Comparison of ENCODE assay signal across 9 mouse cellular contexts in the genomic region with DNA sequence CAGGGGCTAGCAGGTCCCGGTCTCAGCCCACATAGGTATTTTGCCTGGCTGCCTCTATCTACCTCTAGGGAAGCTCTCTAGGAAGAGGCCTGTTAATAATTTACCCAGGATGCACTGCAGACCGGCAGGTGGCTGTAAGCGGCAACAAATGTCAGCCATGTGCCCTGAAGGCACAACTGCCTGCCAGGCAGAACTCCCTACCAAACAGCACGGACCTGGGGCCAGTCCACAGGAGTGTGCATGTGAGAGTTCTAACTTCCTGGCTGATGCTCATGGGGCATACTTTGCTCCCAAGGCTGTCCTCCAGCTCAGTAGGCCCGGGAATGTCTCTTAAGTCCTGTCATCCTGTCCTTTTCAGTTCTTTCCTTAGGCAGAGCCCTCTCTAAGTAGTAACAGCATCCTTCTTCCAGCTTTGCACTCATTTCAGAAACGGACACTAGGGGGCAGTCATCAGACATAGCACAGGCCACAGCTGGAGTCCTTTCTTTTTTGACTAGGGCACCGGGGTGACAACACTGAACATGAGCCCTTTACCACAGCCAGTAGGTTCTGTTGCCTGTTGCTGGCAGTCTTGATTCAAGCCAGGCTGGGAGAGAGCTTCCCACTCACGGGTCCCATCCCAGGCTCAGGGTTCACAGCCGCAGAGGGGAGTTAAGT.
DNase-seq lines count a peak whose midpoint lies in the region; ATAC-seq and TF ChIP-seq lines count a peak whose summit lies in the region.
"Had no signal": no experiment of that assay in that cellular context is flagged by ENCODE, and none has a peak within 500 bp of the region (broad histone marks: within the 10 kb centered on the region; RNA-seq: fewer than 3 reads in every experiment).

No protein-coding gene starts in this region.

- H3K27ac ChIP-seq in embryonic facial prominence, embryonic 10.5 days (replicated peaks) = no peak overlapping the region
- no peak overlapping the region for H3K27ac ChIP-seq in kidney, embryonic 15.5 days
- no peak overlapping the region for H3K27ac ChIP-seq in limb, embryonic 14.5 days (replicated peaks; ENCODE audit: low read depth, low read length)
- H3K27ac ChIP-seq in stomach, embryonic 15.5 days = no peak overlapping the region
- H3K27ac ChIP-seq: embryonic facial prominence, embryonic 12.5 days had no signal

- DNase-seq in A20 (ENCODE audit: low read depth, low spot score) = peak; percentile 71
- DNase-seq in adrenal gland, postnatal 14 days = peak; percentile 87
- DNase-seq in embryonic facial prominence, embryonic 10.5 days (ENCODE audit: low spot score) = peak; percentile 83
- peak; percentile 56 to 75 for DNase-seq in heart, adult 9 months (ENCODE audit: low spot score in 2 of 2)
- DNase-seq in limb, embryonic 14.5 days (ENCODE audit: low spot score) = peak; percentile 86
- DNase-seq in neural tube, embryonic 10.5 days (ENCODE audit: extremely low spot score, low spot score) = peak; percentile 81

- no peaks in the 10 kb centered on the region for H3K36me3 ChIP-seq in embryonic facial prominence, embryonic 10.5 days (replicated peaks)
- no peaks in the 10 kb centered on the region for H3K36me3 ChIP-seq in kidney, embryonic 15.5 days
- no peaks in the 10 kb centered on the region for H3K36me3 ChIP-seq in limb, embryonic 14.5 days (ENCODE audit: control insufficient read depth, insufficient read depth, low read length)
- no peaks in the 10 kb centered on the region for H3K36me3 ChIP-seq in stomach, embryonic 15.5 days
- H3K36me3 ChIP-seq: embryonic facial prominence, embryonic 12.5 days had no signal

- peaks cover 28% of the 10 kb centered on the region for H3K4me1 ChIP-seq in embryonic facial prominence, embryonic 10.5 days
- H3K4me1 ChIP-seq in kidney, embryonic 15.5 days = peaks cover 8% of the 10 kb centered on the region; the same call in 1 of the 2 replicates
- H3K4me1 ChIP-seq in limb, embryonic 14.5 days (ENCODE audit: control insufficient read depth, insufficient read depth, low read length) = 0 out of 2 replicates have a peak, but pooled peaks cover 2% of the 10 kb centered on the region
- no peaks in the 10 kb centered on the region for H3K4me1 ChIP-seq in stomach, embryonic 15.5 days

- no peak overlapping the region for H3K4me3 ChIP-seq in embryonic facial prominence, embryonic 10.5 days
- H3K4me3 ChIP-seq in kidney, embryonic 15.5 days (replicated peaks) = no peak overlapping the region
- no peak overlapping the region for H3K4me3 ChIP-seq in limb, embryonic 14.5 days (replicated peaks; ENCODE audit: low read length)
- H3K4me3 ChIP-seq in stomach, embryonic 15.5 days (replicated peaks) = no peak overlapping the region
- H3K4me3 ChIP-seq: embryonic facial prominence, embryonic 12.5 days had no signal

- H3K27me3 ChIP-seq in embryonic facial prominence, embryonic 10.5 days (replicated peaks; ENCODE audit: low read depth, poor library complexity, severe bottlenecking) = peaks cover 44% of the 10 kb centered on the region
- H3K27me3 ChIP-seq in kidney, embryonic 15.5 days = no peaks in the 10 kb centered on the region
- H3K27me3 ChIP-seq in limb, embryonic 14.5 days (ENCODE audit: control insufficient read depth, insufficient read depth, low read length) = no peaks in the 10 kb centered on the region
- H3K27me3 ChIP-seq in stomach, embryonic 15.5 days (replicated peaks) = no peaks in the 10 kb centered on the region

- 0 out of 2 replicates have a peak, but pooled peaks have one; percentile 60 for ATAC-seq in kidney, embryonic 15.5 days (replicated peaks; ENCODE audit: low FRiP score)
- peak; percentile 30; the same call in 1 of the 2 replicates for ATAC-seq in limb, embryonic 14.5 days (ENCODE audit: low FRiP score, low read depth)
- ATAC-seq in stomach, embryonic 15.5 days (ENCODE audit: insufficient read depth, low FRiP score, low read depth) = peak; percentile 58; the same call in 1 of the 2 replicates

- no peak overlapping the region for H3K4me2 ChIP-seq in kidney, embryonic 15.5 days
- no peak overlapping the region for H3K4me2 ChIP-seq in limb, embryonic 14.5 days (replicated peaks; ENCODE audit: low read depth, low read length, severe bottlenecking)
- no peak overlapping the region for H3K4me2 ChIP-seq in stomach, embryonic 15.5 days
- H3K4me2 ChIP-seq: embryonic facial prominence, embryonic 12.5 days had no signal

- no peak overlapping the region for H3K9ac ChIP-seq in kidney, embryonic 15.5 days
- no peak overlapping the region for H3K9ac ChIP-seq in limb, embryonic 14.5 days (ENCODE audit: low read depth, low read length, severe bottlenecking)
- H3K9ac ChIP-seq in stomach, embryonic 15.5 days = no peak overlapping the region
- H3K9ac ChIP-seq: embryonic facial prominence, embryonic 12.5 days had no signal

- WGBS in embryonic facial prominence, embryonic 10.5 days = 34% methylated on average over 9 of the region's 9 CpGs
- 26% methylated on average over 9 of the region's 9 CpGs for WGBS in kidney, embryonic 15.5 days
- WGBS in limb, embryonic 14.5 days = 20% methylated on average over 9 of the region's 9 CpGs
- WGBS in stomach, embryonic 15.5 days = 31% methylated on average over 9 of the region's 9 CpGs

- H3K9me3 ChIP-seq in embryonic facial prominence, embryonic 10.5 days = no peaks in the 10 kb centered on the region
- no peaks in the 10 kb centered on the region for H3K9me3 ChIP-seq in kidney, embryonic 15.5 days (replicated peaks)
- no peaks in the 10 kb centered on the region for H3K9me3 ChIP-seq in limb, embryonic 14.5 days (ENCODE audit: control insufficient read depth, low read length)
- no peaks in the 10 kb centered on the region for H3K9me3 ChIP-seq in stomach, embryonic 15.5 days
- H3K9me3 ChIP-seq: embryonic facial prominence, embryonic 12.5 days had no signal

- no peak for TF ChIP-seq POLR2A in limb, embryonic 14.5 days (IDR thresholded peaks at IDR 0.05; ENCODE audit: borderline replicate concordance, extremely low read depth, insufficient read depth, insufficient read length)
